Mouse (Mus musculus): Measurements from ENCODE around the gene Fryl.

DNA sequence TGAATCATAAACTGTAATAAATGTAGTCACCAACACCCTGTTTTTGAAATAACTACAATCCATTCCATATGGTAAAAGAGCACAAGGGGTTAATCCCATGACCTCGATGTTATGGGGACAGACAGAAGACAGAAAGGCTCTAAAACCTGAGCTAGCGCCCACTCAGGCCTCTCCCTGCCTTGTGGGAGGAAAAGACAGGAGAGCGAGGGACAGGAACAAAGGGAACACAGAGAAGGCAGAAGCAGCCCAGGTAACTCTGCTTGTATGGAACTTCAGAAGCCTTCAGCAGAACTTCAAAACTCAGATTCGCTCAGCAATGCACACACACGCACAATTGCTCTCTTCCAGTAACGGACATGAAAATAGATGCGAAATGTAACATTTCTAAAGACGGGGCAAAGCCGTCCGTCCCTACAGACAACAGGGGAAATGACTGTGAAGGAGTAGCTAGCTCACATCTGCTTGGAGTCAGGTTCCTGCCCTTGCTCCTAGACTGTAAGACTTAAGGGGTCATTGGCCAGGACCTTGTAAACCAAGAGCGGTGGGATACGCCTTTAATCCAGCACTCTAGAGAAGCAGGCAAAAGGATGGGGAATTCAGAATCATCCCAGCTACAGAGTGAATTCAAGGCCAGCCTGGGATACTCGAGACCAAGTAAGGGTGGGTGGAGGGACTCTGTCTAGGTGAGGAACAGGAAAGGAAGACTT, 63.4 kb downstream of the Fryl start:
- TF ChIP-seq POLR2A (IDR thresholded peaks at IDR 0.05; ENCODE audit: insufficient read length, low read depth) (no peak), USF1 (IDR thresholded peaks at IDR 0.05; ENCODE audit: low read depth) (no peak), MYOD1 (IDR thresholded peaks at IDR 0.05; ENCODE audit: control insufficient read depth in 1 of 3, insufficient read length in 2 of 3, low read depth in 2 of 3) (no peak)

Measured in myocyte (in vitro differentiated cells).